Mouse (Mus musculus) lung, adult 2 months (tissue): ENCODE results near the gene Gm1123.

Experiments used
- CTCF ChIP-seq: fragments of 200-500 bp; IDR thresholded peaks from 2 replicates; pipeline ENCODE4 v1.5.1; 2011; ENCODE audit warnings: mild to moderate bottlenecking, low read length, control low read depth; ENCODE audit not compliant: insufficient read depth
- POLR2A ChIP-seq: fragments of 200-500 bp; IDR thresholded peaks from 2 replicates; pipeline ENCODE4 v1.6.1; 2011; ENCODE audit warnings: low read depth, mild to moderate bottlenecking, control low read depth, low read length, borderline replicate concordance; ENCODE audit errors: extremely low read depth

GRCm38 (mm10) chr9:99062544-99062943 lies 27.0 kb upstream of the Gm1123 start:
- TF ChIP-seq POLR2A: no peak
- peak; percentile 98 for TF ChIP-seq CTCF
